Mouse (Mus musculus): ENCODE results near the gene Slc8a1. TPM values are rescaled to one million over a fixed set of nuclear protein-coding genes. Genes with fewer than 3 reads are reported as not detected.

Gene Slc8a1
- polyA plus RNA-seq, 1 experiment from 2014 or later: 5.8 TPM

GRCm38 (mm10) chr17:81433148-81433547, 305.0 kb downstream of the Slc8a1 start:
- H3K4me1 ChIP-seq: 0 out of 2 replicates have a peak, but pooled peaks cover 5% of the 10 kb centered on the region
- no peak overlapping the region for H3K4me3 ChIP-seq
- H3K36me3 ChIP-seq: 0 out of 2 replicates have a peak, but pooled peaks cover 4% of the 10 kb centered on the region
- 36% methylated on average over 5 of the region's 5 CpGs for WGBS
- H3K27me3 ChIP-seq: no peaks in the 10 kb centered on the region
- H3K9ac ChIP-seq: no peak overlapping the region
- 0 out of 2 replicates have a peak overlapping the region, but pooled peaks have one; percentile 2 for H3K27ac ChIP-seq
- H3K9me3 ChIP-seq: no peaks in the 10 kb centered on the region
- ATAC-seq (ENCODE audit: insufficient number of reproducible peaks, low FRiP score, low TSS enrichment, low read depth): no peak
- no peak overlapping the region for H3K4me2 ChIP-seq

- Histone ChIP-seq H3K4me2 (no peak overlapping the region), H3K27ac (no peak overlapping the region), H3K27me3 (no peaks in the 10 kb centered on the region), H3K9me3 (no peaks in the 10 kb centered on the region), H3K36me3 (0 out of 2 replicates have a peak, but pooled peaks cover 4% of the 10 kb centered on the region), H3K4me1 (0 out of 2 replicates have a peak, but pooled peaks cover 5% of the 10 kb centered on the region), H3K4me3 (no peak overlapping the region), H3K9ac (no peak overlapping the region)
- 77% methylated on average over 2 of the region's 2 CpGs for WGBS
- no peak for ATAC-seq (ENCODE audit: insufficient number of reproducible peaks, low FRiP score, low TSS enrichment, low read depth)
Measured at GRCm38 (mm10) chr17:81432733-81433132, 305.4 kb downstream of the Slc8a1 start.

GRCm38 (mm10) chr17:81427245-81427644, 310.9 kb downstream of the Slc8a1 start:
- no peaks in the 10 kb centered on the region for H3K36me3 ChIP-seq
- no peak overlapping the region for H3K4me2 ChIP-seq
- no peak for ATAC-seq (ENCODE audit: insufficient number of reproducible peaks, low FRiP score, low TSS enrichment, low read depth)
- no peaks in the 10 kb centered on the region for H3K9me3 ChIP-seq
- no peak overlapping the region for H3K9ac ChIP-seq
- H3K4me1 ChIP-seq: peaks cover 3% of the 10 kb centered on the region; the same call in 1 of the 2 replicates
- H3K27me3 ChIP-seq: no peaks in the 10 kb centered on the region
- WGBS: 63% methylated on average over 7 of the region's 7 CpGs
- no peak overlapping the region for H3K27ac ChIP-seq
- no peak overlapping the region for H3K4me3 ChIP-seq

GRCm38 (mm10) chr17:81424256-81424912, 313.8 kb downstream of the Slc8a1 start:
- no peak for ATAC-seq (ENCODE audit: insufficient number of reproducible peaks, low FRiP score, low TSS enrichment, low read depth)
- no peaks in the 10 kb centered on the region for H3K36me3 ChIP-seq
- no peak overlapping the region for H3K27ac ChIP-seq
- WGBS: 21% methylated on average over 10 of the region's 10 CpGs
- no peak overlapping the region for H3K4me3 ChIP-seq
- H3K27me3 ChIP-seq: no peaks in the 10 kb centered on the region
- H3K9me3 ChIP-seq: no peaks in the 10 kb centered on the region
- peaks cover 3% of the 10 kb centered on the region; the same call in 1 of the 2 replicates for H3K4me1 ChIP-seq
- H3K4me2 ChIP-seq: no peak overlapping the region
- no peak overlapping the region for H3K9ac ChIP-seq

GRCm38 (mm10) chr17:81419802-81420459, 318.2 kb downstream of the Slc8a1 start:
- Histone ChIP-seq H3K4me3 (no peak overlapping the region), H3K4me1 (peaks cover 3% of the 10 kb centered on the region; the same call in 1 of the 2 replicates), H3K27ac (no peak overlapping the region), H3K27me3 (no peaks in the 10 kb centered on the region), H3K9ac (no peak overlapping the region), H3K36me3 (0 out of 2 replicates have a peak, but pooled peaks cover 2% of the 10 kb centered on the region), H3K4me2 (no peak overlapping the region), H3K9me3 (no peaks in the 10 kb centered on the region)
- ATAC-seq (ENCODE audit: insufficient number of reproducible peaks, low FRiP score, low TSS enrichment, low read depth): no peak
- 79% methylated on average over 10 of the region's 10 CpGs for WGBS

- Histone ChIP-seq H3K4me1 (no peaks in the 10 kb centered on the region), H3K4me2 (no peak overlapping the region)
- no peak for ATAC-seq (ENCODE audit: insufficient number of reproducible peaks, low FRiP score, low TSS enrichment, low read depth)
Measured at GRCm38 (mm10) chr17:81416361-81417114, 321.6 kb downstream of the Slc8a1 start.

GRCm38 (mm10) chr17:81412736-81413135, 325.4 kb downstream of the Slc8a1 start:
- ATAC-seq (ENCODE audit: insufficient number of reproducible peaks, low FRiP score, low TSS enrichment, low read depth): no peak
- Histone ChIP-seq H3K27me3 (no peaks in the 10 kb centered on the region), H3K36me3 (peaks cover 4% of the 10 kb centered on the region; the same call in 1 of the 2 replicates), H3K4me2 (no peak overlapping the region), H3K27ac (no peak overlapping the region), H3K4me1 (no peaks in the 10 kb centered on the region), H3K9ac (no peak overlapping the region), H3K4me3 (no peak overlapping the region), H3K9me3 (no peaks in the 10 kb centered on the region)
- 92% methylated on average over 4 of the region's 4 CpGs for WGBS

More at GRCm38 (mm10) chr17:81416361-81417114, 321.6 kb downstream of the Slc8a1 start:
- H3K9ac ChIP-seq: no peak overlapping the region
- H3K4me3 ChIP-seq: no peak overlapping the region
- WGBS: 89% methylated on average over 6 of the region's 6 CpGs
- H3K27ac ChIP-seq: no peak overlapping the region
- H3K9me3 ChIP-seq: no peaks in the 10 kb centered on the region
- H3K36me3 ChIP-seq: 0 out of 2 replicates have a peak, but pooled peaks cover 2% of the 10 kb centered on the region
- no peaks in the 10 kb centered on the region for H3K27me3 ChIP-seq

GRCm38 (mm10) chr17:81404225-81404624, 334.0 kb downstream of the Slc8a1 start:
- WGBS: 72% methylated on average over 4 of the region's 4 CpGs

GRCm38 (mm10) chr17:81403121-81403520, 335.1 kb downstream of the Slc8a1 start:
- Histone ChIP-seq H3K9me3 (no peaks in the 10 kb centered on the region), H3K4me1 (0 out of 2 replicates have a peak, but pooled peaks cover 3% of the 10 kb centered on the region), H3K4me2 (no peak overlapping the region), H3K4me3 (no peak overlapping the region), H3K9ac (no peak overlapping the region), H3K27ac (no peak overlapping the region), H3K27me3 (no peaks in the 10 kb centered on the region), H3K36me3 (peaks cover 7% of the 10 kb centered on the region; the same call in 1 of the 2 replicates)
- 81% methylated on average over 4 of the region's 4 CpGs for WGBS
- ATAC-seq (ENCODE audit: insufficient number of reproducible peaks, low FRiP score, low TSS enrichment, low read depth): no peak

More at GRCm38 (mm10) chr17:81404225-81404624, 334.0 kb downstream of the Slc8a1 start:
- no peak overlapping the region for H3K27ac ChIP-seq
- no peak for ATAC-seq (ENCODE audit: insufficient number of reproducible peaks, low FRiP score, low TSS enrichment, low read depth)
- H3K9me3 ChIP-seq: no peaks in the 10 kb centered on the region
- peaks cover 7% of the 10 kb centered on the region; the same call in 1 of the 2 replicates for H3K36me3 ChIP-seq
- no peak overlapping the region for H3K4me3 ChIP-seq
- H3K27me3 ChIP-seq: no peaks in the 10 kb centered on the region
- no peak overlapping the region for H3K4me2 ChIP-seq
- no peak overlapping the region for H3K9ac ChIP-seq
- 0 out of 2 replicates have a peak, but pooled peaks cover 3% of the 10 kb centered on the region for H3K4me1 ChIP-seq

- peaks cover 2% of the 10 kb centered on the region; the same call in 1 of the 2 replicates for H3K36me3 ChIP-seq
- H3K9ac ChIP-seq: no peak overlapping the region
- 55% methylated on average over 2 of the region's 2 CpGs for WGBS
- H3K4me1 ChIP-seq: 0 out of 2 replicates have a peak, but pooled peaks cover 3% of the 10 kb centered on the region
- H3K27ac ChIP-seq: no peak overlapping the region
- H3K4me3 ChIP-seq: no peak overlapping the region
- no peaks in the 10 kb centered on the region for H3K27me3 ChIP-seq
- no peak overlapping the region for H3K4me2 ChIP-seq
- H3K9me3 ChIP-seq: no peaks in the 10 kb centered on the region
- ATAC-seq (ENCODE audit: insufficient number of reproducible peaks, low FRiP score, low TSS enrichment, low read depth): no peak
Measured at GRCm38 (mm10) chr17:81402636-81403035, 335.5 kb downstream of the Slc8a1 start.

- no peaks in the 10 kb centered on the region for H3K27me3 ChIP-seq
- ATAC-seq (ENCODE audit: insufficient number of reproducible peaks, low FRiP score, low TSS enrichment, low read depth): no peak
- H3K9ac ChIP-seq: no peak overlapping the region
- no peaks in the 10 kb centered on the region for H3K9me3 ChIP-seq
- no peaks in the 10 kb centered on the region for H3K36me3 ChIP-seq
- 71% methylated on average over 5 of the region's 5 CpGs for WGBS
- H3K27ac ChIP-seq: no peak overlapping the region
- no peak overlapping the region for H3K4me2 ChIP-seq
- H3K4me3 ChIP-seq: no peak overlapping the region
- 0 out of 2 replicates have a peak, but pooled peaks cover 3% of the 10 kb centered on the region for H3K4me1 ChIP-seq
Measured at GRCm38 (mm10) chr17:81400377-81400776, 337.8 kb downstream of the Slc8a1 start.

All from limb, embryonic 15.5 days (tissue).